Mouse (Mus musculus) intestine, postnatal 0 days (tissue): ENCODE data around the gene Dennd1c. TPM values are rescaled to one million over a fixed set of nuclear protein-coding genes. Genes with fewer than 3 reads are reported as not detected.

Experiments used
- ATAC-seq: fragments of 200-750 bp; cut with Nextera tagmentation; 2 replicates; pipeline ENCODE4 v1.8.0; 2017; ENCODE audit warnings: mild to moderate bottlenecking, moderate TSS enrichment, moderate library complexity
- H3K27ac ChIP-seq: fragments of 300-500 bp; sonication (generic); 2 replicates; pipeline ENCODE4 v1.5.1; 2014; ENCODE audit warnings: mild to moderate bottlenecking, low read depth, low read length, moderate library complexity
- H3K27me3 ChIP-seq: fragments of 300-500 bp; sonication (generic); replicated peaks from 2 replicates; pipeline ENCODE4 v1.6.1; 2014; ENCODE audit warnings: low read length, mixed read lengths; ENCODE audit not compliant: control insufficient read depth, insufficient read depth
- H3K36me3 ChIP-seq: fragments of 300-500 bp; sonication (generic); 2 replicates; pipeline ENCODE4 v1.6.1; 2014; ENCODE audit warnings: mild to moderate bottlenecking, moderate library complexity; ENCODE audit not compliant: control insufficient read depth, insufficient read depth
- H3K4me1 ChIP-seq: fragments of 300-500 bp; sonication (generic); replicated peaks from 2 replicates; pipeline ENCODE4 v1.6.1; 2014; ENCODE audit warnings: antibody characterized with exemption, low read length, mixed read lengths; ENCODE audit not compliant: control insufficient read depth, insufficient read depth
- H3K4me2 ChIP-seq: fragments of 300-500 bp; sonication (generic); replicated peaks from 2 replicates; pipeline ENCODE4 v1.6.1; 2014; ENCODE audit warnings: low read depth, mild to moderate bottlenecking, moderate library complexity
- H3K4me3 ChIP-seq: fragments of 300-500 bp; sonication (generic); 2 replicates; pipeline ENCODE4 v1.5.1; 2014; ENCODE audit warnings: low read depth, low read length
- H3K9ac ChIP-seq: fragments of 300-500 bp; sonication (generic); 2 replicates; pipeline ENCODE4 v1.6.1; 2014; ENCODE audit warnings: mild to moderate bottlenecking, low read depth, low read length
- H3K9me3 ChIP-seq: fragments of 300-500 bp; sonication (generic); 2 replicates; pipeline ENCODE4 v1.6.1; 2016; ENCODE audit warnings: mixed run types; ENCODE audit not compliant: control insufficient read depth
- CTCF ChIP-seq: sonication (generic); IDR thresholded peaks from 2 replicates; pipeline ENCODE4 v1.5.1; 2016; ENCODE audit warnings: low read depth, mild to moderate bottlenecking, control low read depth, antibody characterized with exemption, moderate library complexity
- WGBS: fragments of 180-500 bp; shearing (Covaris S2); extraction: QIAGEN DNeasy Blood & Tissue Kit; methylation state at CpG from one replicate; pipeline ENCODE4 v1.1.7; 2014; 5-methylcytosine and 5-hydroxymethylcytosine counted together
- polyA plus RNA-seq: library from polyadenylated mRNA; unstranded; fragments of >200 nt; fragmentation: Nextera tagmentation; extraction: Ambion mirVana; gene quantifications from 2 replicates; pipeline ENCODE4 v1.2.1, GENCODE M21; 2015

The Dennd1c gene
- polyA plus RNA-seq, 1 experiment from 2014 or later, result 5.2 TPM

GRCm38 (mm10) chr17:57107064-57107463, 28.8 kb upstream of the Dennd1c start:
- 0 out of 2 replicates have a peak, but pooled peaks cover 4% of the 10 kb centered on the region for H3K4me1 ChIP-seq
- H3K4me3 ChIP-seq, result no peak overlapping the region
- no peak overlapping the region for H3K9ac ChIP-seq
- WGBS, result 84% methylated on average over 5 of the region's 5 CpGs
- H3K27me3 ChIP-seq, result no peaks in the 10 kb centered on the region
- no peak overlapping the region for H3K27ac ChIP-seq
- no peaks in the 10 kb centered on the region for H3K36me3 ChIP-seq
- no peak overlapping the region for H3K4me2 ChIP-seq
- no peaks in the 10 kb centered on the region for H3K9me3 ChIP-seq
- no peak for ATAC-seq
- no peak for TF ChIP-seq CTCF

GRCm38 (mm10) chr17:57106035-57106368, 27.7 kb upstream of the Dennd1c start:
- H3K4me2 ChIP-seq, result peak overlapping the region; percentile 92
- WGBS, result 24% methylated on average over 9 of the region's 9 CpGs
- H3K9ac ChIP-seq, result no peak overlapping the region
- no peak overlapping the region for H3K27ac ChIP-seq
- H3K4me3 ChIP-seq, result peak overlapping the region; percentile 60
- H3K4me1 ChIP-seq, result 0 out of 2 replicates have a peak, but pooled peaks cover 4% of the 10 kb centered on the region
- no peaks in the 10 kb centered on the region for H3K9me3 ChIP-seq
- H3K36me3 ChIP-seq, result no peaks in the 10 kb centered on the region
- TF ChIP-seq CTCF, result no peak
- H3K27me3 ChIP-seq, result no peaks in the 10 kb centered on the region
- ATAC-seq, result no peak

GRCm38 (mm10) chr17:57105181-57106034, 27.1 kb upstream of the Dennd1c start, which contains the start of gene Tnfsf9:
TSS of gene Tnfsf9 (plus strand) at chr17:57105325.
- no peak for TF ChIP-seq CTCF
- H3K9ac ChIP-seq, result peak within 1 kb of the TSS; percentile 50
- H3K27ac ChIP-seq, result no peak within 1 kb of the TSS
- under 1% methylated on average over 57 of the region's 61 CpGs for WGBS
- H3K9me3 ChIP-seq, result no peaks in the 10 kb centered on the region
- H3K4me3 ChIP-seq, result peak within 1 kb of the TSS; percentile 60
- 0 out of 2 replicates have a peak, but pooled peaks cover 4% of the 10 kb centered on the region for H3K4me1 ChIP-seq
- no peaks in the 10 kb centered on the region for H3K27me3 ChIP-seq
- ATAC-seq, result peak; percentile 47; the same call in 1 of the 2 replicates
- no peaks in the 10 kb centered on the region for H3K36me3 ChIP-seq
- H3K4me2 ChIP-seq, result peak within 1 kb of the TSS; percentile 92

- H3K9me3 ChIP-seq, result no peaks in the 10 kb centered on the region
- ATAC-seq, result no peak
- H3K4me3 ChIP-seq, result no peak overlapping the region; the same call in 1 of the 2 replicates
- no peaks in the 10 kb centered on the region for H3K36me3 ChIP-seq
- WGBS, result 47% methylated on average over 4 of the region's 4 CpGs
- H3K4me1 ChIP-seq, result 0 out of 2 replicates have a peak, but pooled peaks cover 4% of the 10 kb centered on the region
- H3K4me2 ChIP-seq, result peak overlapping the region; percentile 92
- H3K9ac ChIP-seq, result no peak overlapping the region
- no peaks in the 10 kb centered on the region for H3K27me3 ChIP-seq
- H3K27ac ChIP-seq, result no peak overlapping the region
- TF ChIP-seq CTCF, result no peak
Observed at GRCm38 (mm10) chr17:57104496-57104895, 26.2 kb upstream of the Dennd1c start.

GRCm38 (mm10) chr17:57102276-57102675, 24.0 kb upstream of the Dennd1c start:
- no peak overlapping the region for H3K27ac ChIP-seq
- no peak overlapping the region for H3K9ac ChIP-seq
- H3K4me2 ChIP-seq, result no peak overlapping the region
- H3K36me3 ChIP-seq, result no peaks in the 10 kb centered on the region
- WGBS, result 92% methylated on average over 2 of the region's 2 CpGs
- H3K9me3 ChIP-seq, result no peaks in the 10 kb centered on the region
- no peak overlapping the region for H3K4me3 ChIP-seq
- no peak for ATAC-seq
- TF ChIP-seq CTCF, result no peak
- 0 out of 2 replicates have a peak, but pooled peaks cover 4% of the 10 kb centered on the region for H3K4me1 ChIP-seq
- no peaks in the 10 kb centered on the region for H3K27me3 ChIP-seq

GRCm38 (mm10) chr17:57099629-57100325, 21.5 kb upstream of the Dennd1c start:
- Histone ChIP-seq H3K4me2 (no peak overlapping the region), H3K27me3 (no peaks in the 10 kb centered on the region), H3K9me3 (no peaks in the 10 kb centered on the region), H3K4me1 (0 out of 2 replicates have a peak, but pooled peaks cover 4% of the 10 kb centered on the region), H3K36me3 (no peaks in the 10 kb centered on the region), H3K9ac (no peak overlapping the region), H3K27ac (no peak overlapping the region), H3K4me3 (no peak overlapping the region)
- WGBS, result 14% methylated on average over 10 of the region's 10 CpGs
- TF ChIP-seq CTCF, result 0 out of 2 replicates have a peak, but pooled peaks have one; percentile 14
- no peak for ATAC-seq
